24 mouse cellular contexts compared by ENCODE assay signal in genomic region chr7:3294794-3295193, GRCm38 (mm10). TPM values are rescaled to one million over a fixed set of nuclear protein-coding genes. Genes with fewer than 3 reads are reported as not detected.
DNase-seq lines count a peak whose midpoint lies in the region; ATAC-seq and TF ChIP-seq lines count a peak whose summit lies in the region.
"Had no signal": no experiment of that assay in that cellular context is flagged by ENCODE, and none has a peak within 500 bp of the region (broad histone marks: within the 10 kb centered on the region; RNA-seq: fewer than 3 reads in every experiment).

No protein-coding gene starts in this region.

- ATAC-seq in liver, embryonic 15.5 days (ENCODE audit: insufficient read depth) = no peak
- ATAC-seq in liver, embryonic 12.5 days = no peak
- no peak for ATAC-seq in stomach, embryonic 16.5 days (ENCODE audit: insufficient read depth, low FRiP score)
- no peak for ATAC-seq in midbrain, embryonic 13.5 days
- ATAC-seq: forebrain, embryonic 16.5 days had no signal

- H3K36me3 ChIP-seq in liver, embryonic 15.5 days (replicated peaks) = peaks cover 26% of the 10 kb centered on the region
- peaks cover 28% of the 10 kb centered on the region for H3K36me3 ChIP-seq in liver, embryonic 12.5 days
- H3K36me3 ChIP-seq in stomach, embryonic 16.5 days (ENCODE audit: control insufficient read depth, insufficient read depth, low read length) = peaks cover 40% of the 10 kb centered on the region
- H3K36me3 ChIP-seq in midbrain, embryonic 13.5 days = peaks cover 51% of the 10 kb centered on the region

- H3K9ac ChIP-seq in liver, embryonic 15.5 days = no peak overlapping the region
- H3K9ac ChIP-seq in liver, embryonic 12.5 days = no peak overlapping the region
- no peak overlapping the region for H3K9ac ChIP-seq in stomach, embryonic 16.5 days (ENCODE audit: low read length)
- no peak overlapping the region for H3K9ac ChIP-seq in midbrain, embryonic 13.5 days (replicated peaks)
- H3K9ac ChIP-seq: embryonic facial prominence, embryonic 12.5 days; hindbrain, embryonic 14.5 days; liver, embryonic 14.5 days had no signal

- no peak overlapping the region for H3K27ac ChIP-seq in gastrocnemius, adult 2 months
- peak overlapping the region; percentile 55 for H3K27ac ChIP-seq in liver, embryonic 15.5 days (replicated peaks)
- no peak overlapping the region for H3K27ac ChIP-seq in liver, embryonic 12.5 days
- 0 out of 2 replicates have a peak overlapping the region, but pooled peaks have one; percentile 10 for H3K27ac ChIP-seq in brown adipose tissue, adult 24 weeks (replicated peaks; ENCODE audit: low read depth, low read length)
- H3K27ac ChIP-seq in stomach, embryonic 16.5 days (ENCODE audit: low read length) = peak overlapping the region; percentile 76
- no peak overlapping the region for H3K27ac ChIP-seq in midbrain, embryonic 13.5 days
- H3K27ac ChIP-seq: embryonic facial prominence, embryonic 12.5 days; hindbrain, embryonic 14.5 days; left cerebral cortex, adult 2 months; limb, embryonic 10.5 days; liver, embryonic 14.5 days; midbrain, embryonic 10.5 days had no signal

- no peaks in the 10 kb centered on the region for H3K27me3 ChIP-seq in liver, embryonic 15.5 days
- 0 out of 2 replicates have a peak, but pooled peaks cover 4% of the 10 kb centered on the region for H3K27me3 ChIP-seq in liver, embryonic 12.5 days (replicated peaks)
- no peaks in the 10 kb centered on the region for H3K27me3 ChIP-seq in stomach, embryonic 16.5 days (ENCODE audit: control insufficient read depth, insufficient read depth, low read length)
- no peaks in the 10 kb centered on the region for H3K27me3 ChIP-seq in midbrain, embryonic 13.5 days

- intact Hi-C loops in gastrocnemius, adult 2 months (cut with DNase I) = loop anchor here (10.0 kb wide), 1 partner anchor 1200 kb away; no protein-coding TSS in a partner anchor

- DNase-seq in gastrocnemius, adult 2 months = no peak
- no peak for DNase-seq in gastrocnemius, postnatal 10 days
- DNase-seq in frontal cortex, postnatal 25 days (ENCODE audit: low spot score in 2 of 2) = no peak
- DNase-seq: adrenal gland, postnatal 14 days; cerebellum, adult 8-10 months; gastrocnemius, postnatal 25 days; kidney, adult 11 months; kidney, postnatal 14 days; right cerebral cortex, postnatal 4 days; thymus, postnatal 14 days had no signal

- 50% methylated on average over 1 of the region's 1 CpGs for WGBS in liver, embryonic 15.5 days (ENCODE audit: insufficient replicate concordance)
- 43% methylated on average over 1 of the region's 1 CpGs for WGBS in liver, embryonic 12.5 days (ENCODE audit: insufficient replicate concordance)
- 86% methylated on average over 1 of the region's 1 CpGs for WGBS in stomach, embryonic 16.5 days
- WGBS in midbrain, embryonic 13.5 days = 83% methylated on average over 1 of the region's 1 CpGs

- peak overlapping the region; percentile 83 for H3K4me3 ChIP-seq in gastrocnemius, adult 2 months
- no peak overlapping the region for H3K4me3 ChIP-seq in liver, embryonic 15.5 days (replicated peaks)
- no peak overlapping the region for H3K4me3 ChIP-seq in liver, embryonic 12.5 days
- H3K4me3 ChIP-seq in brown adipose tissue, adult 24 weeks (ENCODE audit: insufficient read depth, low read depth, low read length) = no peak overlapping the region
- H3K4me3 ChIP-seq in stomach, embryonic 16.5 days (replicated peaks; ENCODE audit: low read length) = no peak overlapping the region
- H3K4me3 ChIP-seq in midbrain, embryonic 13.5 days (replicated peaks) = no peak overlapping the region
- H3K4me3 ChIP-seq: embryonic facial prominence, embryonic 12.5 days; left cerebral cortex, adult 2 months; limb, embryonic 10.5 days; midbrain, embryonic 10.5 days had no signal

- TF ChIP-seq CTCF in gastrocnemius, adult 2 months (IDR thresholded peaks at IDR 0.05) = no peak

- peaks cover 33% of the 10 kb centered on the region for H3K4me1 ChIP-seq in liver, embryonic 15.5 days (replicated peaks)
- H3K4me1 ChIP-seq in liver, embryonic 12.5 days = peaks cover 55% of the 10 kb centered on the region
- H3K4me1 ChIP-seq in brown adipose tissue, adult 24 weeks (ENCODE audit: control insufficient read depth, insufficient read depth, insufficient read length, low read length) = peaks cover 29% of the 10 kb centered on the region
- peaks cover 62% of the 10 kb centered on the region for H3K4me1 ChIP-seq in stomach, embryonic 16.5 days (ENCODE audit: control insufficient read depth, insufficient read depth, low read length)
- peaks cover 29% of the 10 kb centered on the region for H3K4me1 ChIP-seq in midbrain, embryonic 13.5 days (replicated peaks)

- H3K9me3 ChIP-seq in liver, embryonic 15.5 days (replicated peaks) = no peaks in the 10 kb centered on the region
- H3K9me3 ChIP-seq in liver, embryonic 12.5 days (replicated peaks) = no peaks in the 10 kb centered on the region
- no peaks in the 10 kb centered on the region for H3K9me3 ChIP-seq in stomach, embryonic 16.5 days (replicated peaks; ENCODE audit: control insufficient read depth, low read length)
- H3K9me3 ChIP-seq in midbrain, embryonic 13.5 days = no peaks in the 10 kb centered on the region
- H3K9me3 ChIP-seq: embryonic facial prominence, embryonic 12.5 days; limb, embryonic 10.5 days; midbrain, embryonic 10.5 days had no signal

- 0 out of 2 replicates have a peak overlapping the region, but pooled peaks have one; percentile 15 for H3K4me2 ChIP-seq in liver, embryonic 15.5 days
- no peak overlapping the region for H3K4me2 ChIP-seq in liver, embryonic 12.5 days
- H3K4me2 ChIP-seq in stomach, embryonic 16.5 days (ENCODE audit: low read depth, low read length) = no peak overlapping the region
- H3K4me2 ChIP-seq in midbrain, embryonic 13.5 days (replicated peaks) = no peak overlapping the region
- H3K4me2 ChIP-seq: embryonic facial prominence, embryonic 12.5 days; hindbrain, embryonic 14.5 days had no signal

RNA-seq across cellular contexts. Expression of gene Prkcg, which starts 5.8 kb away (rescaled TPM):
- under 1 TPM; 0.78 to 0.84 TPM for total RNA-seq in gastrocnemius, adult 2 months (2021)
- total RNA-seq in gastrocnemius, postnatal 10 days (2021) = 1 to 10 TPM; 2.2 to 4.5 TPM
- 0.05 TPM in 1 of 2 replicates, not detected in the other for polyA plus RNA-seq in liver, embryonic 15.5 days (2015; fragmentation: Nextera tagmentation; extraction: Ambion mirVana)
- 0.04 TPM in 2 replicates for polyA plus RNA-seq in liver, embryonic 12.5 days (2016; fragmentation: Nextera tagmentation; extraction: Ambion mirVana)
- polyA plus RNA-seq in brown adipose tissue, adult 24 weeks (2012; ENCODE audit: insufficient read depth, insufficient read length, missing spikeins) = 1.4 and 2.9 TPM in 2 replicates
- 0.32 and 1.1 TPM in 2 replicates for polyA plus RNA-seq in stomach, embryonic 16.5 days (2015; fragmentation: Nextera tagmentation; extraction: Ambion mirVana)
- 0.66 and 1.7 TPM in 2 replicates for polyA plus RNA-seq in midbrain, embryonic 13.5 days (2015; fragmentation: Nextera tagmentation; extraction: Ambion mirVana)

RNA-seq across cellular contexts. Expression of gene Myadm, which starts 5.9 kb away (rescaled TPM):
- total RNA-seq in gastrocnemius, adult 2 months (2021) = 10 to 100 TPM; 17.8 to 37.2 TPM
- total RNA-seq in gastrocnemius, postnatal 10 days (2021) = 100 to 1,000 TPM in 1 of 2 experiments, 10 to 100 TPM in 1; 71.6 to 100 TPM
- polyA plus RNA-seq in liver, embryonic 15.5 days (2015; fragmentation: Nextera tagmentation; extraction: Ambion mirVana) = 31.5 and 41.0 TPM in 2 replicates
- polyA plus RNA-seq in liver, embryonic 12.5 days (2016; fragmentation: Nextera tagmentation; extraction: Ambion mirVana) = 16.6 and 17.5 TPM in 2 replicates
- polyA plus RNA-seq in brown adipose tissue, adult 24 weeks (2012; ENCODE audit: insufficient read depth, insufficient read length, missing spikeins) = 45.0 and 52.3 TPM in 2 replicates
- polyA plus RNA-seq in stomach, embryonic 16.5 days (2015; fragmentation: Nextera tagmentation; extraction: Ambion mirVana) = 170 and 217 TPM in 2 replicates
- polyA plus RNA-seq in midbrain, embryonic 13.5 days (2015; fragmentation: Nextera tagmentation; extraction: Ambion mirVana) = 21.8 and 23.8 TPM in 2 replicates

RNA-seq across cellular contexts. Expression of gene Cacng7, which starts 38.0 kb away (rescaled TPM):
- total RNA-seq in gastrocnemius, adult 2 months (2021) = 10 to 100 TPM in 1 of 2 experiments, 1 to 10 TPM in 1; 8.4 to 16.2 TPM
- 10 to 100 TPM in 1 of 2 experiments, 1 to 10 TPM in 1; 9.7 to 10.2 TPM for total RNA-seq in gastrocnemius, postnatal 10 days (2021)
- polyA plus RNA-seq in liver, embryonic 15.5 days (2015; fragmentation: Nextera tagmentation; extraction: Ambion mirVana) = 0.03 TPM in 1 of 2 replicates, not detected in the other
- polyA plus RNA-seq in liver, embryonic 12.5 days (2016; fragmentation: Nextera tagmentation; extraction: Ambion mirVana) = 0.07 TPM in 1 of 2 replicates, not detected in the other
- 3.4 and 3.6 TPM in 2 replicates for polyA plus RNA-seq in brown adipose tissue, adult 24 weeks (2012; ENCODE audit: insufficient read depth, insufficient read length, missing spikeins)
- polyA plus RNA-seq in stomach, embryonic 16.5 days (2015; fragmentation: Nextera tagmentation; extraction: Ambion mirVana) = 0.96 and 1.4 TPM in 2 replicates
- 4.3 and 5.2 TPM in 2 replicates for polyA plus RNA-seq in midbrain, embryonic 13.5 days (2015; fragmentation: Nextera tagmentation; extraction: Ambion mirVana)
- total RNA-seq: neutrophil, adult 5-6 weeks had no signal

RNA-seq across cellular contexts. Expression of gene Nlrp12, which starts 45.3 kb away (rescaled TPM):
- not detected for total RNA-seq in gastrocnemius, adult 2 months (2021)
- total RNA-seq in gastrocnemius, postnatal 10 days (2021) = under 1 TPM in 1 of 2 experiments, not detected in 1; 0.09 TPM
- 0.33 and 0.35 TPM in 2 replicates for polyA plus RNA-seq in liver, embryonic 15.5 days (2015; fragmentation: Nextera tagmentation; extraction: Ambion mirVana)
- polyA plus RNA-seq in liver, embryonic 12.5 days (2016; fragmentation: Nextera tagmentation; extraction: Ambion mirVana) = 0.07 TPM in 1 of 2 replicates, not detected in the other
- polyA plus RNA-seq in brown adipose tissue, adult 24 weeks (2012; ENCODE audit: insufficient read depth, insufficient read length, missing spikeins) = not detected in 2 replicates
- polyA plus RNA-seq in stomach, embryonic 16.5 days (2015; fragmentation: Nextera tagmentation; extraction: Ambion mirVana) = 0.05 and 0.15 TPM in 2 replicates
- not detected in 2 replicates for polyA plus RNA-seq in midbrain, embryonic 13.5 days (2015; fragmentation: Nextera tagmentation; extraction: Ambion mirVana)
- total RNA-seq: gastrocnemius, postnatal 25 days had no signal
- polyA plus RNA-seq: forebrain, embryonic 16.5 days; heart, embryonic 11.5 days; limb, embryonic 10.5 days; midbrain, embryonic 10.5 days had no signal

Comparison
In these comparisons a context has a peak if more than half of its experiments do, and no peak if none do; other contexts are left out.
1. H3K27ac ChIP-seq: peak in liver, embryonic 15.5 days (single experiment), brown adipose tissue, adult 24 weeks (single experiment) and stomach, embryonic 16.5 days (single experiment); none in gastrocnemius, adult 2 months (single experiment), liver, embryonic 12.5 days (single experiment) and midbrain, embryonic 13.5 days (single experiment).